Mouse (Mus musculus): ENCODE data around the gene Tlr8.
A peak's percentile ranks its signal among the peaks of the same experiment; 100 is the strongest.
"Not testable (repeated sequence)": the region's sequence is repeated elsewhere in the genome, so short reads cannot be mapped to it uniquely, and the experiment has no call there.

Tlr8 gene

GRCm38 (mm10) chrX:167264086-167264485 is at the start of gene Tlr8:
Gene Tlr8, minus strand, starts transcription at chrX:167264329.
- DNase-seq (ENCODE audit: low spot score in 2 of 2) = no peak

GRCm38 (mm10) chrX:167302061-167302460 is 37.9 kb upstream of the Tlr8 start:
- not testable (repeated sequence) for DNase-seq (ENCODE audit: low spot score in 2 of 2)

- peak; percentile 28 to 38 for DNase-seq (ENCODE audit: low spot score in 2 of 2)
Measured at GRCm38 (mm10) chrX:167276953-167277352, 12.8 kb upstream of the Tlr8 start.

- DNase-seq (ENCODE audit: low spot score in 2 of 2) = no peak
Measured at GRCm38 (mm10) chrX:167276551-167276950, 12.4 kb upstream of the Tlr8 start.

- no peak for DNase-seq (ENCODE audit: low spot score in 2 of 2)
Measured at GRCm38 (mm10) chrX:167263530-167263929, 599 bp downstream of the Tlr8 start.

GRCm38 (mm10) chrX:167241736-167242135 is 22.4 kb downstream of the Tlr8 start:
- no peak for DNase-seq (ENCODE audit: low spot score in 2 of 2)

- no peak for DNase-seq (ENCODE audit: low spot score in 2 of 2)
Measured at GRCm38 (mm10) chrX:167239293-167239921, 24.7 kb downstream of the Tlr8 start.

GRCm38 (mm10) chrX:167233104-167233687 is 30.9 kb downstream of the Tlr8 start:
- DNase-seq (ENCODE audit: low spot score in 2 of 2) = peak; percentile 61 to 67

GRCm38 (mm10) chrX:167231150-167231549 is 33.0 kb downstream of the Tlr8 start:
- DNase-seq (ENCODE audit: low spot score in 2 of 2) = peak; percentile 68 to 79

- DNase-seq (ENCODE audit: low spot score in 2 of 2) = no peak
Measured at GRCm38 (mm10) chrX:167229819-167230218, 34.3 kb downstream of the Tlr8 start.

GRCm38 (mm10) chrX:167229206-167229605 is 34.9 kb downstream of the Tlr8 start:
- peak; percentile 77 to 84 for DNase-seq (ENCODE audit: low spot score in 2 of 2)

- no peak for DNase-seq (ENCODE audit: low spot score in 2 of 2)
Measured at GRCm38 (mm10) chrX:167227756-167228155, 36.4 kb downstream of the Tlr8 start.

- peak; percentile 83 for DNase-seq (ENCODE audit: low spot score in 2 of 2)
Measured at GRCm38 (mm10) chrX:167227138-167227537, 37.0 kb downstream of the Tlr8 start.

- DNase-seq (ENCODE audit: low spot score in 2 of 2) = peak; percentile 77 to 86
Measured at GRCm38 (mm10) chrX:167226570-167226969, 37.6 kb downstream of the Tlr8 start.

- peak in 1 of 2 experiments; percentile 43 for DNase-seq (ENCODE audit: low spot score in 2 of 2)
Measured at GRCm38 (mm10) chrX:167212707-167213106, 51.4 kb downstream of the Tlr8 start.

GRCm38 (mm10) chrX:167211871-167212555 is 52.1 kb downstream of the Tlr8 start:
- DNase-seq (ENCODE audit: low spot score in 2 of 2) = peak in 1 of 2 experiments; percentile 21

GRCm38 (mm10) chrX:167210319-167210728 is 53.8 kb downstream of the Tlr8 start:
- DNase-seq (ENCODE audit: low spot score in 2 of 2) = peak; percentile 66 to 68

GRCm38 (mm10) chrX:167209828-167210227 is 54.3 kb downstream of the Tlr8 start:
- no peak for DNase-seq (ENCODE audit: low spot score in 2 of 2)

GRCm38 (mm10) chrX:167208978-167209754 is 55.0 kb downstream of the Tlr8 start, which contains the start of gene Tmsb4x:
Gene Tmsb4x, minus strand, starts transcription at chrX:167209315.
- DNase-seq (ENCODE audit: low spot score in 2 of 2) = peak; percentile 86

- DNase-seq (ENCODE audit: low spot score in 2 of 2) = peak; percentile 37 to 44
Measured at GRCm38 (mm10) chrX:167208506-167208820, 55.7 kb downstream of the Tlr8 start.

GRCm38 (mm10) chrX:167207741-167208505 is 56.2 kb downstream of the Tlr8 start:
- DNase-seq (ENCODE audit: low spot score in 2 of 2) = peak; percentile 46 to 61
